Mouse (Mus musculus) midbrain, embryonic 15.5 days (tissue): ENCODE measurements around the gene Ubc. TPM values are rescaled to one million over a fixed set of nuclear protein-coding genes. Genes with fewer than 3 reads are reported as not detected.

Experiments
- ATAC-seq: fragments of 200-750 bp; cut with Nextera tagmentation; replicated peaks from 2 replicates; pipeline ENCODE4 v1.8.0; 2017; ENCODE audit warnings: moderate TSS enrichment
- H3K27ac ChIP-seq: fragments of 300-500 bp; sonication (generic); 2 replicates; pipeline ENCODE4 v1.5.1; 2015; ENCODE audit warnings: mild to moderate bottlenecking, inconsistent platforms
- H3K27me3 ChIP-seq: fragments of 300-500 bp; sonication (generic); replicated peaks from 2 replicates; pipeline ENCODE4 v1.6.1; 2015; ENCODE audit warnings: inconsistent platforms
- H3K36me3 ChIP-seq: fragments of 300-500 bp; sonication (generic); replicated peaks from 2 replicates; pipeline ENCODE4 v1.6.1; 2015; ENCODE audit warnings: inconsistent platforms
- H3K4me1 ChIP-seq: fragments of 300-500 bp; sonication (generic); 2 replicates; pipeline ENCODE4 v1.6.1; 2015; ENCODE audit warnings: inconsistent platforms
- H3K4me2 ChIP-seq: fragments of 300-500 bp; sonication (generic); 2 replicates; pipeline ENCODE4 v1.6.1; 2015; ENCODE audit warnings: inconsistent platforms, mild to moderate bottlenecking, moderate library complexity
- H3K4me3 ChIP-seq: fragments of 300-500 bp; sonication (generic); 2 replicates; pipeline ENCODE4 v1.5.1; 2015; ENCODE audit warnings: mild to moderate bottlenecking, inconsistent platforms
- H3K9ac ChIP-seq: fragments of 300-500 bp; sonication (generic); 2 replicates; pipeline ENCODE4 v1.6.1; 2015; ENCODE audit warnings: mild to moderate bottlenecking, inconsistent platforms
- H3K9me3 ChIP-seq: fragments of 300-500 bp; sonication (generic); 2 replicates; pipeline ENCODE4 v1.6.1; 2016; ENCODE audit warnings: inconsistent platforms
- WGBS: fragments of 180-500 bp; shearing (Covaris S2); methylation state at CpG from one replicate; pipeline ENCODE4 v1.1.7; 2015; ENCODE audit warnings: mixed read lengths; 5-methylcytosine and 5-hydroxymethylcytosine counted together
- polyA plus RNA-seq: library from polyadenylated mRNA; unstranded; fragments of >200 nt; fragmentation: Nextera tagmentation; extraction: Ambion mirVana; gene quantifications from 2 replicates; pipeline ENCODE4 v1.2.1, GENCODE M21; 2015

Ubc gene
- polyA plus RNA-seq, 1 experiment from 2014 or later: 1,496 TPM

GRCm38 (mm10) chr5:125409348-125410090 lies 19.5 kb upstream of the Ubc start:
- H3K27ac ChIP-seq: peak overlapping the region; percentile 36; the same call in 1 of the 2 replicates
- H3K27me3 ChIP-seq: no peaks in the 10 kb centered on the region
- WGBS: 10% methylated on average over 20 of the region's 20 CpGs

GRCm38 (mm10) chr5:125408842-125409241 lies 18.8 kb upstream of the Ubc start:
- Histone ChIP-seq H3K4me3 (peak overlapping the region; percentile 21), H3K9ac (no peak overlapping the region), H3K27me3 (no peaks in the 10 kb centered on the region), H3K36me3 (peaks cover 7% of the 10 kb centered on the region; the same call in 1 of the 2 replicates), H3K4me2 (peak overlapping the region; percentile 34), H3K27ac (peak overlapping the region; percentile 36), H3K4me1 (peaks cover 15% of the 10 kb centered on the region), H3K9me3 (no peaks in the 10 kb centered on the region)
- WGBS: under 1% methylated on average over 13 of the region's 13 CpGs
- peak; percentile 37 for ATAC-seq

More at GRCm38 (mm10) chr5:125409348-125410090, 19.5 kb upstream of the Ubc start:
- Histone ChIP-seq H3K4me3 (peak overlapping the region; percentile 21), H3K9ac (no peak overlapping the region), H3K9me3 (no peaks in the 10 kb centered on the region), H3K4me1 (peaks cover 14% of the 10 kb centered on the region), H3K4me2 (peak overlapping the region; percentile 34), H3K36me3 (peaks cover 11% of the 10 kb centered on the region)
- no peak for ATAC-seq

GRCm38 (mm10) chr5:125407910-125408575 lies 18.0 kb upstream of the Ubc start:
- Histone ChIP-seq H3K27me3 (no peaks in the 10 kb centered on the region), H3K9me3 (no peaks in the 10 kb centered on the region), H3K27ac (peak overlapping the region; percentile 91; the same call in 1 of the 2 replicates), H3K4me2 (no peak overlapping the region), H3K4me1 (peaks cover 19% of the 10 kb centered on the region), H3K9ac (no peak overlapping the region), H3K36me3 (no peaks in the 10 kb centered on the region), H3K4me3 (no peak overlapping the region)
- no peak for ATAC-seq
- WGBS: 67% methylated on average over 14 of the region's 14 CpGs

GRCm38 (mm10) chr5:125407020-125407830 lies 17.2 kb upstream of the Ubc start:
- Histone ChIP-seq H3K36me3 (no peaks in the 10 kb centered on the region), H3K4me1 (peaks cover 19% of the 10 kb centered on the region), H3K9ac (peak overlapping the region; percentile 62), H3K9me3 (no peaks in the 10 kb centered on the region), H3K4me3 (peak overlapping the region; percentile 53), H3K27ac (peak overlapping the region; percentile 91), H3K27me3 (no peaks in the 10 kb centered on the region), H3K4me2 (peak overlapping the region; percentile 68)
- 59% methylated on average over 13 of the region's 13 CpGs for WGBS
- no peak for ATAC-seq

- peak; percentile 28 for ATAC-seq
Observed at GRCm38 (mm10) chr5:125406322-125407016, 16.5 kb upstream of the Ubc start.

GRCm38 (mm10) chr5:125405546-125406248 lies 15.7 kb upstream of the Ubc start:
- Histone ChIP-seq H3K4me3 (peak overlapping the region; percentile 53), H3K36me3 (no peaks in the 10 kb centered on the region), H3K27ac (peak overlapping the region; percentile 91), H3K4me1 (peaks cover 19% of the 10 kb centered on the region), H3K9me3 (no peaks in the 10 kb centered on the region), H3K27me3 (no peaks in the 10 kb centered on the region), H3K4me2 (peak overlapping the region; percentile 68), H3K9ac (peak overlapping the region; percentile 65)
- WGBS: under 1% methylated on average over 31 of the region's 31 CpGs
- peak; percentile 62 for ATAC-seq

More at GRCm38 (mm10) chr5:125406322-125407016, 16.5 kb upstream of the Ubc start:
- Histone ChIP-seq H3K4me1 (peaks cover 19% of the 10 kb centered on the region), H3K9ac (peak overlapping the region; percentile 62), H3K4me3 (peak overlapping the region; percentile 53), H3K9me3 (no peaks in the 10 kb centered on the region), H3K27me3 (no peaks in the 10 kb centered on the region), H3K27ac (peak overlapping the region; percentile 91), H3K36me3 (no peaks in the 10 kb centered on the region), H3K4me2 (peak overlapping the region; percentile 68)
- WGBS: 2% methylated on average over 20 of the region's 20 CpGs

- H3K27ac ChIP-seq: peak overlapping the region; percentile 91
- peak overlapping the region; percentile 68 for H3K4me2 ChIP-seq
- H3K9me3 ChIP-seq: no peaks in the 10 kb centered on the region
- H3K27me3 ChIP-seq: no peaks in the 10 kb centered on the region
- peak overlapping the region; percentile 53 for H3K4me3 ChIP-seq
- H3K36me3 ChIP-seq: no peaks in the 10 kb centered on the region
- peak; percentile 28; the same call in 1 of the 2 replicates for ATAC-seq
- peaks cover 19% of the 10 kb centered on the region for H3K4me1 ChIP-seq
- H3K9ac ChIP-seq: peak overlapping the region; percentile 65
- WGBS: under 1% methylated on average over 28 of the region's 28 CpGs
Observed at GRCm38 (mm10) chr5:125404903-125405545, 15.0 kb upstream of the Ubc start.

- ATAC-seq: no peak
- under 1% methylated on average over 7 of the region's 7 CpGs for WGBS
- peaks cover 16% of the 10 kb centered on the region for H3K4me1 ChIP-seq
- peak overlapping the region; percentile 91 for H3K27ac ChIP-seq
- H3K36me3 ChIP-seq: no peaks in the 10 kb centered on the region
- H3K27me3 ChIP-seq: no peaks in the 10 kb centered on the region
- H3K4me2 ChIP-seq: peak overlapping the region; percentile 68
- peak overlapping the region; percentile 53 for H3K4me3 ChIP-seq
- H3K9ac ChIP-seq: peak overlapping the region; percentile 65
- no peaks in the 10 kb centered on the region for H3K9me3 ChIP-seq
Observed at GRCm38 (mm10) chr5:125404536-125404902, 14.5 kb upstream of the Ubc start.

- WGBS: 12% methylated on average over 31 of the region's 31 CpGs
- ATAC-seq: 0 out of 2 replicates have a peak, but pooled peaks have one; percentile 25
- Histone ChIP-seq H3K9me3 (no peaks in the 10 kb centered on the region), H3K4me1 (peaks cover 16% of the 10 kb centered on the region), H3K4me3 (peak overlapping the region; percentile 33), H3K27ac (peak overlapping the region; percentile 71), H3K36me3 (no peaks in the 10 kb centered on the region), H3K27me3 (no peaks in the 10 kb centered on the region), H3K9ac (peak overlapping the region; percentile 19; the same call in 1 of the 2 replicates), H3K4me2 (peak overlapping the region; percentile 48)
Observed at GRCm38 (mm10) chr5:125403481-125404465, 13.8 kb upstream of the Ubc start.

- Histone ChIP-seq H3K4me3 (no peak overlapping the region), H3K27me3 (no peaks in the 10 kb centered on the region), H3K9me3 (no peaks in the 10 kb centered on the region), H3K9ac (no peak overlapping the region), H3K4me1 (peaks cover 16% of the 10 kb centered on the region), H3K27ac (0 out of 2 replicates have a peak overlapping the region, but pooled peaks have one; percentile 71), H3K4me2 (no peak overlapping the region), H3K36me3 (no peaks in the 10 kb centered on the region)
- no peak for ATAC-seq
- 69% methylated on average over 6 of the region's 6 CpGs for WGBS
Observed at GRCm38 (mm10) chr5:125402991-125403390, 13.0 kb upstream of the Ubc start.
